Mouse (Mus musculus): Measurements from ENCODE around the gene 5530401A14Rik. TPM values are rescaled to one million over a fixed set of nuclear protein-coding genes. Genes with fewer than 3 reads are reported as not detected.

Gene 5530401A14Rik
- total RNA-seq (2015), result not detected in 2 replicates
- total RNA-seq (2017), result not detected in 2 replicates

- ATAC-seq (ENCODE audit: poor library complexity, severe bottlenecking), result no peak
Observed at GRCm38 (mm10) chr11:81860250-81860972, at the start of gene 5530401A14Rik. Gene 5530401A14Rik, plus strand, starts transcription at chr11:81860673.

- ATAC-seq (ENCODE audit: poor library complexity, severe bottlenecking), result no peak
Observed at GRCm38 (mm10) chr11:81814816-81815215, 45.7 kb upstream of the 5530401A14Rik start.

GRCm38 (mm10) chr11:81816531-81816930, 43.9 kb upstream of the 5530401A14Rik start:
- no peak for ATAC-seq (ENCODE audit: poor library complexity, severe bottlenecking)

GRCm38 (mm10) chr11:81832381-81832780, 28.1 kb upstream of the 5530401A14Rik start:
- ATAC-seq (ENCODE audit: poor library complexity, severe bottlenecking), result no peak

GRCm38 (mm10) chr11:81838426-81838825, 22.0 kb upstream of the 5530401A14Rik start:
- no peak for ATAC-seq (ENCODE audit: poor library complexity, severe bottlenecking)

- ATAC-seq (ENCODE audit: poor library complexity, severe bottlenecking), result no peak
Observed at GRCm38 (mm10) chr11:81841001-81841400, 19.5 kb upstream of the 5530401A14Rik start.

GRCm38 (mm10) chr11:81845010-81845685, 15.3 kb upstream of the 5530401A14Rik start:
- no peak for ATAC-seq (ENCODE audit: poor library complexity, severe bottlenecking)

GRCm38 (mm10) chr11:81845686-81846036, 14.8 kb upstream of the 5530401A14Rik start:
- ATAC-seq (ENCODE audit: poor library complexity, severe bottlenecking), result no peak

GRCm38 (mm10) chr11:81847773-81848490, 12.5 kb upstream of the 5530401A14Rik start:
- ATAC-seq (ENCODE audit: poor library complexity, severe bottlenecking), result no peak; the same call in 1 of the 2 replicates

GRCm38 (mm10) chr11:81865661-81866382, 5.3 kb downstream of the 5530401A14Rik start:
- ATAC-seq (ENCODE audit: poor library complexity, severe bottlenecking), result no peak

- ATAC-seq (ENCODE audit: poor library complexity, severe bottlenecking), result no peak
Observed at GRCm38 (mm10) chr11:81871506-81872213, 11.2 kb downstream of the 5530401A14Rik start.

GRCm38 (mm10) chr11:81896511-81896910, 36.0 kb downstream of the 5530401A14Rik start:
- ATAC-seq (ENCODE audit: poor library complexity, severe bottlenecking), result no peak

GRCm38 (mm10) chr11:81897547-81898354, 37.3 kb downstream of the 5530401A14Rik start:
- ATAC-seq (ENCODE audit: poor library complexity, severe bottlenecking), result no peak

- no peak for ATAC-seq (ENCODE audit: poor library complexity, severe bottlenecking)
Observed at GRCm38 (mm10) chr11:81902318-81902717, 41.8 kb downstream of the 5530401A14Rik start.

GRCm38 (mm10) chr11:81908760-81909159, 48.3 kb downstream of the 5530401A14Rik start:
- no peak for ATAC-seq (ENCODE audit: poor library complexity, severe bottlenecking)

- no peak for ATAC-seq (ENCODE audit: poor library complexity, severe bottlenecking)
Observed at GRCm38 (mm10) chr11:81909397-81909894, 49.0 kb downstream of the 5530401A14Rik start.

- ATAC-seq (ENCODE audit: poor library complexity, severe bottlenecking), result 0 out of 2 replicates have a peak, but pooled peaks have one; percentile 21
Observed at GRCm38 (mm10) chr11:81913071-81913470, 52.6 kb downstream of the 5530401A14Rik start.

GRCm38 (mm10) chr11:81915501-81915900, 55.0 kb downstream of the 5530401A14Rik start:
- ATAC-seq (ENCODE audit: poor library complexity, severe bottlenecking), result no peak

- no peak for ATAC-seq (ENCODE audit: poor library complexity, severe bottlenecking)
Observed at GRCm38 (mm10) chr11:81923096-81923495, 62.6 kb downstream of the 5530401A14Rik start.

Measured in megakaryocyte, adult 5-6 weeks (primary cell).